Mouse (Mus musculus): ENCODE measurements around the gene Fbln2. TPM values are rescaled to one million over a fixed set of nuclear protein-coding genes. Genes with fewer than 3 reads are reported as not detected.

Gene Fbln2
- polyA plus RNA-seq, 2 experiments from 2014 or later: 0.48 TPM; not detected in 1

GRCm38 (mm10) chr6:91192851-91193545 lies 19.3 kb upstream of the Fbln2 start:
- no peak for ATAC-seq

- no peak for ATAC-seq
These were observed 13.8 kb upstream of the Fbln2 start for GRCm38 (mm10) chr6:91198456-91198855.

- no peak for ATAC-seq
These were observed 11.6 kb upstream of the Fbln2 start for GRCm38 (mm10) chr6:91200429-91201188.

- no peak for ATAC-seq
These were observed 10.3 kb upstream of the Fbln2 start for GRCm38 (mm10) chr6:91201881-91202341.

GRCm38 (mm10) chr6:91202571-91202970 lies 9.7 kb upstream of the Fbln2 start:
- ATAC-seq: no peak

GRCm38 (mm10) chr6:91205346-91205745 lies 6.9 kb upstream of the Fbln2 start:
- ATAC-seq: no peak

- ATAC-seq: no peak
These were observed 6.5 kb upstream of the Fbln2 start for GRCm38 (mm10) chr6:91205791-91206190.

- no peak for ATAC-seq
These were observed 4.8 kb upstream of the Fbln2 start for GRCm38 (mm10) chr6:91207491-91207890.

GRCm38 (mm10) chr6:91209780-91210179 lies 2.5 kb upstream of the Fbln2 start:
- ATAC-seq: no peak

- ATAC-seq: no peak
These were observed 1.4 kb upstream of the Fbln2 start for GRCm38 (mm10) chr6:91210852-91211251.

- ATAC-seq: no peak
These were observed 316 bp downstream of the Fbln2 start for GRCm38 (mm10) chr6:91212571-91212970.

- ATAC-seq: no peak
These were observed 1.3 kb downstream of the Fbln2 start for GRCm38 (mm10) chr6:91213287-91214218.

- ATAC-seq: no peak
These were observed 3.2 kb downstream of the Fbln2 start for GRCm38 (mm10) chr6:91215454-91215853.

- no peak for ATAC-seq
These were observed 6.2 kb downstream of the Fbln2 start for GRCm38 (mm10) chr6:91218445-91218844.

GRCm38 (mm10) chr6:91218871-91219270 lies 6.6 kb downstream of the Fbln2 start:
- ATAC-seq: no peak

GRCm38 (mm10) chr6:91220062-91220461 lies 7.8 kb downstream of the Fbln2 start:
- no peak for ATAC-seq

- no peak for ATAC-seq
These were observed 8.8 kb downstream of the Fbln2 start for GRCm38 (mm10) chr6:91221094-91221493.

- no peak for ATAC-seq
These were observed 10.6 kb downstream of the Fbln2 start for GRCm38 (mm10) chr6:91222694-91223346.

- ATAC-seq: no peak
These were observed 12.7 kb downstream of the Fbln2 start for GRCm38 (mm10) chr6:91224939-91225338.

GRCm38 (mm10) chr6:91225346-91225745 lies 13.1 kb downstream of the Fbln2 start:
- no peak for ATAC-seq

GRCm38 (mm10) chr6:91226058-91226457 lies 13.8 kb downstream of the Fbln2 start:
- ATAC-seq: no peak

- ATAC-seq: no peak
These were observed 16.7 kb downstream of the Fbln2 start for GRCm38 (mm10) chr6:91228980-91229379.
